Comparison of ENCODE assay signal across 15 mouse cellular contexts in the genomic region with DNA sequence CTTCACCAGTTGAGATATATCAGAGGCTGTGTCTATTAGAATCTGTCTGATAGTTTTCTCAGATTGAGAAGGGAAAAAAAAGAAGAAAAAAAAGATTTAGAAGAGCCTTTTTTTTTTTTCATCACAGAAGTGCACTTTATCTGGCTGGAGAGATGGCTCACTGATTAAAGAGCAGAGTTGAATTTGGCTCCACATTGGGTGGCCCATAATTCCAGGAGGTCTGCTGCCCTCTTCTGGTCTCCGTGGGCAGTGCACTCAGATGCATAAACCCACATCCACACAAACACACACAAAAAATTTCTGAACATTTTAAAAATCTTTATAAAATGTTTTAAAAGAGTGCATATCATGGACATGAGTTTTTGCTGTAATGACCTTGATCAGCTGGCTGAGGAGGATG. TPM values are rescaled to one million over a fixed set of nuclear protein-coding genes. Genes with fewer than 3 reads are reported as not detected.
DNase-seq lines count a peak whose midpoint lies in the region; ATAC-seq and TF ChIP-seq lines count a peak whose summit lies in the region.
"Had no signal": no experiment of that assay in that cellular context is flagged by ENCODE, and none has a peak within 500 bp of the region (broad histone marks: within the 10 kb centered on the region; RNA-seq: fewer than 3 reads in every experiment).

No protein-coding gene starts in this region.

- TF ChIP-seq POLR2A in bone marrow macrophage, adult 2 months (IDR thresholded peaks at IDR 0.05; ENCODE audit: borderline replicate concordance, low read depth, low read length): no peak

- peak; percentile 29 for DNase-seq in adrenal gland, postnatal 10 days
- DNase-seq in adrenal gland, postnatal 4 days (ENCODE audit: low spot score in 2 of 2): no peak
- DNase-seq in kidney, postnatal 4 days: peak; percentile 30 to 35
- DNase-seq in kidney, adult 18-20 months: no peak
- DNase-seq in 3T3-L1 (ENCODE audit: low read depth, low spot score): peak; percentile 35
- DNase-seq in layer of hippocampus, adult 9-10 months (ENCODE audit: low spot score): no peak
- DNase-seq: adrenal gland, adult 8-10 months had no signal

- TF ChIP-seq CTCF in bone marrow macrophage, adult 2 months (IDR thresholded peaks at IDR 0.05; ENCODE audit: low read depth, low read length): peak; percentile 32; the same call in 1 of the 2 replicates

- no peak for ATAC-seq in monocyte, adult 5-6 weeks (replicated peaks; ENCODE audit: insufficient number of reproducible peaks, low FRiP score, low TSS enrichment, poor library complexity, severe bottlenecking)
- ATAC-seq: forebrain, embryonic 15.5 days; hindbrain, embryonic 16.5 days had no signal

- no peak overlapping the region for H3K27ac ChIP-seq in bone marrow macrophage, adult 2 months (ENCODE audit: insufficient read depth, low read depth, low read length)
- H3K27ac ChIP-seq: forebrain, embryonic 15.5 days; neural tube, embryonic 13.5 days had no signal

- H3K4me3 ChIP-seq in bone marrow macrophage, adult 2 months (ENCODE audit: insufficient read depth, low read length): no peak overlapping the region
- H3K4me3 ChIP-seq: forebrain, embryonic 15.5 days; neural tube, embryonic 13.5 days had no signal

- peaks cover 2% of the 10 kb centered on the region; the same call in 1 of the 2 replicates for H3K4me1 ChIP-seq in bone marrow macrophage, adult 2 months (ENCODE audit: control insufficient read depth, insufficient read depth, low read length)
- H3K4me1 ChIP-seq: neural tube, embryonic 13.5 days had no signal

RNA-seq across cellular contexts. Expression of gene 1700016K19Rik, which starts 25.7 kb away (rescaled TPM):
- not detected for total RNA-seq in adrenal gland, postnatal 10 days (2021)
- total RNA-seq in adrenal gland, postnatal 4 days (2021): not detected
- not detected in 2 replicates for polyA plus RNA-seq in bone marrow macrophage, adult 2 months (2012; ENCODE audit: insufficient read depth, insufficient read length, missing spikeins)
- 0.43 TPM in 1 of 3 replicates, not detected in the others for total RNA-seq in monocyte, adult 5-6 weeks (2017)
- total RNA-seq: adrenal gland, adult 8-10 months; common myeloid progenitor, adult 5-6 weeks; heart, adult 8-10 months; megakaryocyte progenitor cell, adult 5-6 weeks had no signal

RNA-seq across cellular contexts. Expression of gene Rph3al, which starts 35.8 kb away (rescaled TPM):
- total RNA-seq in adrenal gland, postnatal 10 days (2021): 10 to 100 TPM; 11.2 to 12.2 TPM
- total RNA-seq in adrenal gland, postnatal 4 days (2021): 10 to 100 TPM; 18.0 to 19.5 TPM
- not detected in 2 replicates for polyA plus RNA-seq in bone marrow macrophage, adult 2 months (2012; ENCODE audit: insufficient read depth, insufficient read length, missing spikeins)
- total RNA-seq in monocyte, adult 5-6 weeks (2017): 2.3 to 4.9 TPM (median 4.6 TPM) in 3 replicates

RNA-seq across cellular contexts. Expression of gene Rflnb, which starts 53.6 kb away (rescaled TPM):
- 10 to 100 TPM; 61.0 to 75.2 TPM for total RNA-seq in adrenal gland, postnatal 10 days (2021)
- total RNA-seq in adrenal gland, postnatal 4 days (2021): 10 to 100 TPM; 35.5 to 40.1 TPM
- polyA plus RNA-seq in bone marrow macrophage, adult 2 months (2012; ENCODE audit: insufficient read depth, insufficient read length, missing spikeins): not detected in 2 replicates
- 1.4 to 29.5 TPM (median 23.9 TPM) in 3 replicates for total RNA-seq in monocyte, adult 5-6 weeks (2017)

Comparison
In these comparisons a context has a peak if more than half of its experiments do, and no peak if none do; other contexts are left out.
1. DNase-seq: peak in adrenal gland, postnatal 10 days (single experiment), kidney, postnatal 4 days (2 of 2) and 3T3-L1 (single experiment); none in adrenal gland, postnatal 4 days (0 of 2), kidney, adult 18-20 months (single experiment) and layer of hippocampus, adult 9-10 months (single experiment).